Mouse (Mus musculus): ENCODE measurements around the gene Nhs. TPM values are rescaled to one million over a fixed set of nuclear protein-coding genes. Genes with fewer than 3 reads are reported as not detected.

The Nhs gene
- polyA plus RNA-seq, 1 experiment from 2014 or later, result 3.8 TPM

GRCm38 (mm10) chrX:161997170-161997795 is 162.2 kb downstream of the Nhs start:
- H3K27ac ChIP-seq (ENCODE audit: low read length), result no peak overlapping the region; the same call in 1 of the 2 replicates
- WGBS, result 15% methylated on average over 2 of the region's 2 CpGs
- ATAC-seq, result peak; percentile 36
- no peaks in the 10 kb centered on the region for H3K4me1 ChIP-seq (ENCODE audit: control insufficient read depth, insufficient read depth, low read length)
- no peak overlapping the region for H3K4me3 ChIP-seq (ENCODE audit: low read depth, low read length)
- no peaks in the 10 kb centered on the region for H3K36me3 ChIP-seq (ENCODE audit: control insufficient read depth, insufficient read depth, low read length)
- no peak overlapping the region for H3K9ac ChIP-seq (ENCODE audit: low read depth, low read length)
- H3K27me3 ChIP-seq (ENCODE audit: control insufficient read depth, insufficient read depth, low read depth, low read length), result peaks cover 3% of the 10 kb centered on the region; the same call in 1 of the 2 replicates
- no peak overlapping the region for H3K4me2 ChIP-seq (ENCODE audit: low read length)
- no peaks in the 10 kb centered on the region for H3K9me3 ChIP-seq (replicated peaks; ENCODE audit: control insufficient read depth, low read length, poor library complexity, severe bottlenecking)

- 75% methylated on average over 1 of the region's 1 CpGs for WGBS
- no peak for ATAC-seq
- no peak overlapping the region for H3K4me2 ChIP-seq (ENCODE audit: low read length)
- H3K4me1 ChIP-seq (ENCODE audit: control insufficient read depth, insufficient read depth, low read length), result no peaks in the 10 kb centered on the region
- H3K27ac ChIP-seq (ENCODE audit: low read length), result no peak overlapping the region
- no peak overlapping the region for H3K9ac ChIP-seq (ENCODE audit: low read depth, low read length)
- no peaks in the 10 kb centered on the region for H3K36me3 ChIP-seq (ENCODE audit: control insufficient read depth, insufficient read depth, low read length)
- H3K9me3 ChIP-seq (replicated peaks; ENCODE audit: control insufficient read depth, low read length, poor library complexity, severe bottlenecking), result no peaks in the 10 kb centered on the region
- H3K4me3 ChIP-seq (ENCODE audit: low read depth, low read length), result no peak overlapping the region
- peaks cover 7% of the 10 kb centered on the region for H3K27me3 ChIP-seq (ENCODE audit: control insufficient read depth, insufficient read depth, low read depth, low read length)
These were observed 169.4 kb downstream of the Nhs start for GRCm38 (mm10) chrX:161990171-161990570.

GRCm38 (mm10) chrX:161984961-161985360 is 174.6 kb downstream of the Nhs start:
- Histone ChIP-seq H3K9ac (ENCODE audit: low read depth, low read length) (no peak overlapping the region), H3K4me2 (ENCODE audit: low read length) (no peak overlapping the region), H3K4me3 (ENCODE audit: low read depth, low read length) (no peak overlapping the region), H3K27me3 (ENCODE audit: control insufficient read depth, insufficient read depth, low read depth, low read length) (peaks cover 12% of the 10 kb centered on the region), H3K36me3 (ENCODE audit: control insufficient read depth, insufficient read depth, low read length) (no peaks in the 10 kb centered on the region), H3K9me3 (replicated peaks; ENCODE audit: control insufficient read depth, low read length, poor library complexity, severe bottlenecking) (no peaks in the 10 kb centered on the region), H3K4me1 (ENCODE audit: control insufficient read depth, insufficient read depth, low read length) (no peaks in the 10 kb centered on the region), H3K27ac (ENCODE audit: low read length) (no peak overlapping the region)
- 66% methylated on average over 6 of the region's 6 CpGs for WGBS
- no peak for ATAC-seq

GRCm38 (mm10) chrX:161981399-161981798 is 178.1 kb downstream of the Nhs start:
- Histone ChIP-seq H3K27me3 (ENCODE audit: control insufficient read depth, insufficient read depth, low read depth, low read length) (peaks cover 18% of the 10 kb centered on the region), H3K27ac (ENCODE audit: low read length) (no peak overlapping the region), H3K4me1 (ENCODE audit: control insufficient read depth, insufficient read depth, low read length) (no peaks in the 10 kb centered on the region), H3K4me3 (ENCODE audit: low read depth, low read length) (no peak overlapping the region), H3K9ac (ENCODE audit: low read depth, low read length) (no peak overlapping the region), H3K36me3 (ENCODE audit: control insufficient read depth, insufficient read depth, low read length) (no peaks in the 10 kb centered on the region), H3K9me3 (replicated peaks; ENCODE audit: control insufficient read depth, low read length, poor library complexity, severe bottlenecking) (no peaks in the 10 kb centered on the region), H3K4me2 (ENCODE audit: low read length) (no peak overlapping the region)
- WGBS, result 83% methylated on average over 6 of the region's 6 CpGs
- no peak for ATAC-seq

GRCm38 (mm10) chrX:161979946-161980345 is 179.6 kb downstream of the Nhs start:
- no peak for ATAC-seq
- Histone ChIP-seq H3K4me2 (ENCODE audit: low read length) (no peak overlapping the region), H3K4me1 (ENCODE audit: control insufficient read depth, insufficient read depth, low read length) (no peaks in the 10 kb centered on the region), H3K27ac (ENCODE audit: low read length) (no peak overlapping the region), H3K9me3 (replicated peaks; ENCODE audit: control insufficient read depth, low read length, poor library complexity, severe bottlenecking) (no peaks in the 10 kb centered on the region), H3K36me3 (ENCODE audit: control insufficient read depth, insufficient read depth, low read length) (no peaks in the 10 kb centered on the region), H3K9ac (ENCODE audit: low read depth, low read length) (no peak overlapping the region), H3K27me3 (ENCODE audit: control insufficient read depth, insufficient read depth, low read depth, low read length) (peaks cover 15% of the 10 kb centered on the region), H3K4me3 (ENCODE audit: low read depth, low read length) (no peak overlapping the region)

GRCm38 (mm10) chrX:161977236-161977841 is 182.2 kb downstream of the Nhs start:
- WGBS, result 69% methylated on average over 4 of the region's 4 CpGs
- Histone ChIP-seq H3K27me3 (ENCODE audit: control insufficient read depth, insufficient read depth, low read depth, low read length) (peaks cover 9% of the 10 kb centered on the region), H3K4me1 (ENCODE audit: control insufficient read depth, insufficient read depth, low read length) (no peaks in the 10 kb centered on the region), H3K4me3 (ENCODE audit: low read depth, low read length) (no peak overlapping the region), H3K27ac (ENCODE audit: low read length) (no peak overlapping the region), H3K9ac (ENCODE audit: low read depth, low read length) (no peak overlapping the region), H3K9me3 (replicated peaks; ENCODE audit: control insufficient read depth, low read length, poor library complexity, severe bottlenecking) (no peaks in the 10 kb centered on the region), H3K36me3 (ENCODE audit: control insufficient read depth, insufficient read depth, low read length) (no peaks in the 10 kb centered on the region), H3K4me2 (ENCODE audit: low read length) (no peak overlapping the region)
- ATAC-seq, result no peak

- ATAC-seq, result no peak
- Histone ChIP-seq H3K4me2 (ENCODE audit: low read length) (no peak overlapping the region), H3K36me3 (ENCODE audit: control insufficient read depth, insufficient read depth, low read length) (no peaks in the 10 kb centered on the region), H3K9me3 (replicated peaks; ENCODE audit: control insufficient read depth, low read length, poor library complexity, severe bottlenecking) (no peaks in the 10 kb centered on the region), H3K4me3 (ENCODE audit: low read depth, low read length) (no peak overlapping the region), H3K9ac (ENCODE audit: low read depth, low read length) (no peak overlapping the region), H3K27me3 (ENCODE audit: control insufficient read depth, insufficient read depth, low read depth, low read length) (peaks cover 9% of the 10 kb centered on the region), H3K4me1 (ENCODE audit: control insufficient read depth, insufficient read depth, low read length) (no peaks in the 10 kb centered on the region), H3K27ac (ENCODE audit: low read length) (no peak overlapping the region)
- WGBS, result 54% methylated on average over 2 of the region's 2 CpGs
These were observed 183.2 kb downstream of the Nhs start for GRCm38 (mm10) chrX:161976376-161976775.

GRCm38 (mm10) chrX:161973572-161973971 is 186.0 kb downstream of the Nhs start:
- Histone ChIP-seq H3K9ac (ENCODE audit: low read depth, low read length) (no peak overlapping the region), H3K27me3 (ENCODE audit: control insufficient read depth, insufficient read depth, low read depth, low read length) (peaks cover 9% of the 10 kb centered on the region), H3K4me3 (ENCODE audit: low read depth, low read length) (no peak overlapping the region), H3K9me3 (replicated peaks; ENCODE audit: control insufficient read depth, low read length, poor library complexity, severe bottlenecking) (no peaks in the 10 kb centered on the region), H3K36me3 (ENCODE audit: control insufficient read depth, insufficient read depth, low read length) (no peaks in the 10 kb centered on the region), H3K4me2 (ENCODE audit: low read length) (no peak overlapping the region), H3K27ac (ENCODE audit: low read length) (no peak overlapping the region), H3K4me1 (ENCODE audit: control insufficient read depth, insufficient read depth, low read length) (no peaks in the 10 kb centered on the region)
- no peak for ATAC-seq
- WGBS, result 45% methylated on average over 3 of the region's 3 CpGs

- no peak overlapping the region for H3K4me2 ChIP-seq (ENCODE audit: low read length)
- H3K4me3 ChIP-seq (ENCODE audit: low read depth, low read length), result no peak overlapping the region
- H3K4me1 ChIP-seq (ENCODE audit: control insufficient read depth, insufficient read depth, low read length), result no peaks in the 10 kb centered on the region
- no peak overlapping the region for H3K27ac ChIP-seq (ENCODE audit: low read length)
- no peaks in the 10 kb centered on the region for H3K9me3 ChIP-seq (replicated peaks; ENCODE audit: control insufficient read depth, low read length, poor library complexity, severe bottlenecking)
- H3K36me3 ChIP-seq (ENCODE audit: control insufficient read depth, insufficient read depth, low read length), result no peaks in the 10 kb centered on the region
- H3K27me3 ChIP-seq (ENCODE audit: control insufficient read depth, insufficient read depth, low read depth, low read length), result peaks cover 6% of the 10 kb centered on the region
- no peak overlapping the region for H3K9ac ChIP-seq (ENCODE audit: low read depth, low read length)
- ATAC-seq, result no peak
These were observed 186.8 kb downstream of the Nhs start for GRCm38 (mm10) chrX:161972723-161973122.
